Mouse (Mus musculus): ENCODE results near the gene Ctsk. TPM values are rescaled to one million over a fixed set of nuclear protein-coding genes. Genes with fewer than 3 reads are reported as not detected.
A peak's percentile ranks its signal among the peaks of the same experiment; 100 is the strongest.

The Ctsk gene
- total RNA-seq (2014; rRNA removed) = 4.9 and 6.7 TPM in 2 replicates
- 11.6 TPM in 2 replicates for polyA plus RNA-seq (2015; fragmentation: Nextera tagmentation; extraction: Ambion mirVana)

- H3K27me3 ChIP-seq (ENCODE audit: insufficient read depth, low read length) = no peaks in the 10 kb centered on the region
- DNase-seq (ENCODE audit: low spot score) (no peak), ATAC-seq (no peak)
- TF ChIP-seq CTCF (IDR thresholded peaks at IDR 0.05; ENCODE audit: low read depth) = no peak
- H3K27ac ChIP-seq = no peak within 1 kb of the TSS
- H3K36me3 ChIP-seq (ENCODE audit: insufficient read depth, low read length) = peaks cover 21% of the 10 kb centered on the region
- H3K4me3 ChIP-seq (ENCODE audit: low read length) = no peak within 1 kb of the TSS
- H3K4me2 ChIP-seq (ENCODE audit: low read depth, low read length) = no peak within 1 kb of the TSS; the same call in 1 of the 2 replicates
- WGBS = 82% methylated on average over 7 of the region's 7 CpGs
- H3K4me1 ChIP-seq (ENCODE audit: insufficient read depth, low read length) = no peaks in the 10 kb centered on the region
- no peaks in the 10 kb centered on the region for H3K9me3 ChIP-seq (ENCODE audit: low read length)
- H3K9ac ChIP-seq (replicated peaks; ENCODE audit: low read length) = no peak within 1 kb of the TSS
Measured at GRCm38 (mm10) chr3:95499024-95499423, at the start of gene Ctsk. TSS of gene Ctsk (plus strand) at chr3:95499256.

- H3K9ac ChIP-seq (replicated peaks; ENCODE audit: low read length) = no peak overlapping the region
- ATAC-seq (0 out of 2 replicates have a peak, but pooled peaks have one; percentile 38), DNase-seq (ENCODE audit: low spot score) (peak; percentile 68)
- H3K36me3 ChIP-seq (ENCODE audit: insufficient read depth, low read length) = peaks cover 32% of the 10 kb centered on the region; the same call in 1 of the 2 replicates
- WGBS = 51% methylated on average over 1 of the region's 1 CpGs
- no peaks in the 10 kb centered on the region for H3K9me3 ChIP-seq (ENCODE audit: low read length)
- H3K27ac ChIP-seq = no peak overlapping the region
- H3K4me3 ChIP-seq (ENCODE audit: low read length) = no peak overlapping the region
- no peaks in the 10 kb centered on the region for H3K27me3 ChIP-seq (ENCODE audit: insufficient read depth, low read length)
- H3K4me1 ChIP-seq (ENCODE audit: insufficient read depth, low read length) = no peaks in the 10 kb centered on the region
- H3K4me2 ChIP-seq (ENCODE audit: low read depth, low read length) = no peak overlapping the region
- TF ChIP-seq CTCF (IDR thresholded peaks at IDR 0.05; ENCODE audit: low read depth) = peak; percentile 83
Measured at GRCm38 (mm10) chr3:95450408-95450807, 48.6 kb upstream of the Ctsk start.

DNA sequence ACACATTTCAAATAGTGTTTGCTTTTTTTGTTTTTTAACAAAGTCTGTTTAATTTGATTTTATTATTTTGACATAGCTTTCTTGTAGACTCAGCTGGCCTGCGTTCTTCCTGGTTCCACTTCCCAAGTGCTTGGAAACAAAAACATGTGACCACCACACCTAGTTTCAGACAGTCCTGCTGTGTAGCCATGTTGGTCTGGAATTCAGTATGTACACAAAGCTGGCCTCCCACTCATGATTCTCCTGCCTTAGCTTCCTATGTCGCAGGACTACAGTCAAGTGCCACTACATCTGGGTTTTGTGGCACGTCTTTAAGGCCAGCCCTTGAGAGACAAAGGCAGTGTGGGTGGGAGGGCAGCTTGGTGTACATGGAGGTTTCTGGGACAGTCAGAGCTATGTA lies 48.1 kb upstream of the Ctsk start:
- Histone ChIP-seq H3K36me3 (ENCODE audit: insufficient read depth, low read length) (peaks cover 32% of the 10 kb centered on the region; the same call in 1 of the 2 replicates), H3K9me3 (ENCODE audit: low read length) (no peaks in the 10 kb centered on the region), H3K4me2 (ENCODE audit: low read depth, low read length) (no peak overlapping the region), H3K4me1 (ENCODE audit: insufficient read depth, low read length) (no peaks in the 10 kb centered on the region), H3K9ac (replicated peaks; ENCODE audit: low read length) (no peak overlapping the region), H3K27ac (no peak overlapping the region), H3K4me3 (ENCODE audit: low read length) (no peak overlapping the region), H3K27me3 (ENCODE audit: insufficient read depth, low read length) (no peaks in the 10 kb centered on the region)
- 90% methylated on average over 3 of the region's 3 CpGs for WGBS
- no peak for ATAC-seq
- no peak for TF ChIP-seq CTCF (IDR thresholded peaks at IDR 0.05; ENCODE audit: low read depth)
- no peak for DNase-seq (ENCODE audit: low spot score)

- 99% methylated on average over 5 of the region's 5 CpGs for WGBS
- ATAC-seq = no peak
- no peak overlapping the region for H3K4me3 ChIP-seq (ENCODE audit: low read length)
- no peaks in the 10 kb centered on the region for H3K27me3 ChIP-seq (ENCODE audit: insufficient read depth, low read length)
- no peak for DNase-seq (ENCODE audit: low spot score)
- no peak overlapping the region for H3K4me2 ChIP-seq (ENCODE audit: low read depth, low read length)
- H3K9ac ChIP-seq (replicated peaks; ENCODE audit: low read length) = no peak overlapping the region
- H3K9me3 ChIP-seq (ENCODE audit: low read length) = no peaks in the 10 kb centered on the region
- H3K4me1 ChIP-seq (ENCODE audit: insufficient read depth, low read length) = no peaks in the 10 kb centered on the region
- H3K36me3 ChIP-seq (ENCODE audit: insufficient read depth, low read length) = peaks cover 27% of the 10 kb centered on the region; the same call in 1 of the 2 replicates
- H3K27ac ChIP-seq = no peak overlapping the region
- TF ChIP-seq CTCF (IDR thresholded peaks at IDR 0.05; ENCODE audit: low read depth) = no peak
Measured at GRCm38 (mm10) chr3:95456367-95456766, 42.7 kb upstream of the Ctsk start.

DNA sequence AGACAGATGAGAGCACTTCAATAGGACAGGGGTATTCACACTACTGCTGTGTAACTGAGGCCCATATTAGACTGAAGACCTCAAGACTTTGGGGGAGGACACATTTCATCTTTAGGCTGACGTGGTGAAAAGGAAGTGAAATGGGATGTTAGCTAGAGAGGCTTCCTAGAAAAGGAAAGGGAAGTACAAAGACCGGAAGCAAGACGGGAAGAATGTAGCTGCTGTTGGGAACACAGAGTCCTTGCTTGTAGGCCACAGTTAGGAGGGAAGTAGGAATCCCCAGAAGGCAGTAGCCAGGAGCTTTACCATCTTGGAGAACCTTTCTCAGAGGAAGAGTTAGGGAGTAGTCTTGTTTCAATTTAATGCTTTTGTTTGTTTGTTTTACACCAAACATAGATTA lies 41.3 kb upstream of the Ctsk start:
- Histone ChIP-seq H3K36me3 (ENCODE audit: insufficient read depth, low read length) (peaks cover 23% of the 10 kb centered on the region; the same call in 1 of the 2 replicates), H3K9ac (replicated peaks; ENCODE audit: low read length) (no peak overlapping the region), H3K27me3 (ENCODE audit: insufficient read depth, low read length) (no peaks in the 10 kb centered on the region), H3K4me1 (ENCODE audit: insufficient read depth, low read length) (no peaks in the 10 kb centered on the region), H3K4me3 (ENCODE audit: low read length) (no peak overlapping the region), H3K9me3 (ENCODE audit: low read length) (no peaks in the 10 kb centered on the region), H3K27ac (no peak overlapping the region), H3K4me2 (ENCODE audit: low read depth, low read length) (no peak overlapping the region)
- ATAC-seq (no peak), DNase-seq (ENCODE audit: low spot score) (no peak)
- 85% methylated on average over 3 of the region's 3 CpGs for WGBS
- TF ChIP-seq CTCF (IDR thresholded peaks at IDR 0.05; ENCODE audit: low read depth) = no peak

GRCm38 (mm10) chr3:95459381-95459780 lies 39.7 kb upstream of the Ctsk start:
- H3K36me3 ChIP-seq (ENCODE audit: insufficient read depth, low read length) = peaks cover 13% of the 10 kb centered on the region; the same call in 1 of the 2 replicates
- no peaks in the 10 kb centered on the region for H3K9me3 ChIP-seq (ENCODE audit: low read length)
- TF ChIP-seq CTCF (IDR thresholded peaks at IDR 0.05; ENCODE audit: low read depth) = no peak
- WGBS = 78% methylated on average over 1 of the region's 1 CpGs
- H3K27me3 ChIP-seq (ENCODE audit: insufficient read depth, low read length) = no peaks in the 10 kb centered on the region
- H3K27ac ChIP-seq = no peak overlapping the region
- no peak overlapping the region for H3K9ac ChIP-seq (replicated peaks; ENCODE audit: low read length)
- no peak for ATAC-seq
- no peak overlapping the region for H3K4me2 ChIP-seq (ENCODE audit: low read depth, low read length)
- no peak overlapping the region for H3K4me3 ChIP-seq (ENCODE audit: low read length)
- no peaks in the 10 kb centered on the region for H3K4me1 ChIP-seq (ENCODE audit: insufficient read depth, low read length)
- DNase-seq (ENCODE audit: low spot score) = no peak

GRCm38 (mm10) chr3:95463852-95464251 lies 35.2 kb upstream of the Ctsk start:
- Histone ChIP-seq H3K4me1 (ENCODE audit: insufficient read depth, low read length) (no peaks in the 10 kb centered on the region), H3K9me3 (ENCODE audit: low read length) (no peaks in the 10 kb centered on the region), H3K4me2 (ENCODE audit: low read depth, low read length) (no peak overlapping the region), H3K9ac (replicated peaks; ENCODE audit: low read length) (no peak overlapping the region), H3K27me3 (ENCODE audit: insufficient read depth, low read length) (no peaks in the 10 kb centered on the region), H3K4me3 (ENCODE audit: low read length) (no peak overlapping the region), H3K36me3 (ENCODE audit: insufficient read depth, low read length) (peaks cover 18% of the 10 kb centered on the region; the same call in 1 of the 2 replicates), H3K27ac (no peak overlapping the region)
- ATAC-seq (no peak), DNase-seq (ENCODE audit: low spot score) (no peak)
- TF ChIP-seq CTCF (IDR thresholded peaks at IDR 0.05; ENCODE audit: low read depth) = no peak

All from hindbrain, postnatal 0 days (tissue).